Mouse (Mus musculus): ENCODE measurements around the gene Rnf19b. TPM values are rescaled to one million over a fixed set of nuclear protein-coding genes. Genes with fewer than 3 reads are reported as not detected.
A peak's percentile ranks its signal among the peaks of the same experiment; 100 is the strongest.

Rnf19b gene
- polyA plus RNA-seq, 1 experiment from 2014 or later, result 6.9 TPM

GRCm38 (mm10) chr4:129130755-129131303, 72.8 kb downstream of the Rnf19b start:
- no peak for DNase-seq (ENCODE audit: extremely low spot score, low spot score)
- Histone ChIP-seq H3K4me3 (peak overlapping the region; percentile 36), H3K36me3 (replicated peaks) (no peaks in the 10 kb centered on the region), H3K4me1 (peaks cover 50% of the 10 kb centered on the region), H3K27ac (peak overlapping the region; percentile 51), H3K27me3 (ENCODE audit: poor library complexity, severe bottlenecking) (peaks cover 77% of the 10 kb centered on the region), H3K9me3 (no peaks in the 10 kb centered on the region)
- WGBS, result 6% methylated on average over 17 of the region's 17 CpGs

- Histone ChIP-seq H3K4me1 (peaks cover 44% of the 10 kb centered on the region), H3K27me3 (ENCODE audit: poor library complexity, severe bottlenecking) (peaks cover 88% of the 10 kb centered on the region), H3K36me3 (replicated peaks) (no peaks in the 10 kb centered on the region), H3K4me3 (peak overlapping the region; percentile 33), H3K27ac (peak overlapping the region; percentile 56), H3K9me3 (no peaks in the 10 kb centered on the region)
- WGBS, result 10% methylated on average over 15 of the region's 15 CpGs
- peak; percentile 89 for DNase-seq (ENCODE audit: extremely low spot score, low spot score)
Observed at GRCm38 (mm10) chr4:129134799-129135585, 76.9 kb downstream of the Rnf19b start.

Other genes starting within 250 kb of the Rnf19b start
- 6.8 and 7.4 TPM in 2 replicates for gene Trim62, start 174.7 kb upstream of the Rnf19b start, polyA plus RNA-seq (2016; fragmentation: Nextera tagmentation; extraction: Ambion mirVana)
- 10.5 and 12.0 TPM in 2 replicates for gene Azin2, start 95.8 kb upstream of the Rnf19b start, polyA plus RNA-seq (2016; fragmentation: Nextera tagmentation; extraction: Ambion mirVana)
- 237 and 245 TPM in 2 replicates for gene Ak2, start 66.3 kb upstream of the Rnf19b start, polyA plus RNA-seq (2016; fragmentation: Nextera tagmentation; extraction: Ambion mirVana)
- gene Tmem54, start 47.3 kb downstream of the Rnf19b start, polyA plus RNA-seq (2016; fragmentation: Nextera tagmentation; extraction: Ambion mirVana), result 3.3 and 4.6 TPM in 2 replicates
- gene Hpca, start 63.8 kb downstream of the Rnf19b start, polyA plus RNA-seq (2016; fragmentation: Nextera tagmentation; extraction: Ambion mirVana), result 0.18 and 0.43 TPM in 2 replicates
- 0.56 and 0.93 TPM in 2 replicates for gene Fndc5, start 78.7 kb downstream of the Rnf19b start, polyA plus RNA-seq (2016; fragmentation: Nextera tagmentation; extraction: Ambion mirVana)
- gene S100pbp, start 131.5 kb downstream of the Rnf19b start, polyA plus RNA-seq (2016; fragmentation: Nextera tagmentation; extraction: Ambion mirVana), result 29.4 and 29.7 TPM in 2 replicates
- gene Yars, start 131.5 kb downstream of the Rnf19b start, polyA plus RNA-seq (2016; fragmentation: Nextera tagmentation; extraction: Ambion mirVana), result 109 and 120 TPM in 2 replicates
- gene C77080, start 203.1 kb downstream of the Rnf19b start, polyA plus RNA-seq (2016; fragmentation: Nextera tagmentation; extraction: Ambion mirVana), result 3.3 and 3.9 TPM in 2 replicates
- gene Sync, start 229.3 kb downstream of the Rnf19b start, polyA plus RNA-seq (2016; fragmentation: Nextera tagmentation; extraction: Ambion mirVana), result 0.41 and 0.50 TPM in 2 replicates

All from forebrain, embryonic 10.5 days (tissue).